Mouse (Mus musculus): ENCODE results near the gene 2410137M14Rik. TPM values are rescaled to one million over a fixed set of nuclear protein-coding genes. Genes with fewer than 3 reads are reported as not detected.

Gene 2410137M14Rik
- not detected in 2 replicates for polyA plus RNA-seq (2015; fragmentation: Nextera tagmentation; extraction: Ambion mirVana)

DNA sequence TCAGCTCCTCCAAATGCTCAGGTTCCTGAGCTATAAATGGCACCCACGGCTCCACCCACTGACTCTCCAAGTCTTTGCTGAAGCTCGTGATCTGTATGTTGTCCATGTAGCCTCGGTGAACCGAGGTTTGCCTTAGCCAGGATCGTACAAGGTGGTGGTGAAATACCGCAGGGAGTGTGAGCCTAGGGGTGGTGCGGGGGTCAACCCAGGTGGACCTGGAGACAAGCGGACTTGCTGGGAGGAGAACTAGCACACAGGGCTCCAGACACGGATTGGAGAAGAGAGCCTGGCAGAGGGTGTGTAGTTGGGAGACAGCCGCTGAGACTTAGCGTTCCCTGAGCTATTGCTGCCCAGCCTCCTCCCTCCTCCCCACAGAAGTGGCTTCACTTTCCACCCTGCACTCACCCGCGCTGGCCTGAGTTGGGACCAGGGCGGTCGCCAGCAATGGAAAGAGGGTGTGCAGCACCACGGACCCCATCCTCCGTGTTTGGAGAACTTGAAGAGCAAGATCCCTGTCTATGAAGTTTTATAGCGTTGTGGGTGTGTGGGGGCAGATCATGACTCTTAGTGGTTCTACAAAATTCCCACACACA lies at the start of gene 2410137M14Rik:
TSS of gene 2410137M14Rik (minus strand) at position 17 of the 593 bp plus-strand sequence.

DNA sequence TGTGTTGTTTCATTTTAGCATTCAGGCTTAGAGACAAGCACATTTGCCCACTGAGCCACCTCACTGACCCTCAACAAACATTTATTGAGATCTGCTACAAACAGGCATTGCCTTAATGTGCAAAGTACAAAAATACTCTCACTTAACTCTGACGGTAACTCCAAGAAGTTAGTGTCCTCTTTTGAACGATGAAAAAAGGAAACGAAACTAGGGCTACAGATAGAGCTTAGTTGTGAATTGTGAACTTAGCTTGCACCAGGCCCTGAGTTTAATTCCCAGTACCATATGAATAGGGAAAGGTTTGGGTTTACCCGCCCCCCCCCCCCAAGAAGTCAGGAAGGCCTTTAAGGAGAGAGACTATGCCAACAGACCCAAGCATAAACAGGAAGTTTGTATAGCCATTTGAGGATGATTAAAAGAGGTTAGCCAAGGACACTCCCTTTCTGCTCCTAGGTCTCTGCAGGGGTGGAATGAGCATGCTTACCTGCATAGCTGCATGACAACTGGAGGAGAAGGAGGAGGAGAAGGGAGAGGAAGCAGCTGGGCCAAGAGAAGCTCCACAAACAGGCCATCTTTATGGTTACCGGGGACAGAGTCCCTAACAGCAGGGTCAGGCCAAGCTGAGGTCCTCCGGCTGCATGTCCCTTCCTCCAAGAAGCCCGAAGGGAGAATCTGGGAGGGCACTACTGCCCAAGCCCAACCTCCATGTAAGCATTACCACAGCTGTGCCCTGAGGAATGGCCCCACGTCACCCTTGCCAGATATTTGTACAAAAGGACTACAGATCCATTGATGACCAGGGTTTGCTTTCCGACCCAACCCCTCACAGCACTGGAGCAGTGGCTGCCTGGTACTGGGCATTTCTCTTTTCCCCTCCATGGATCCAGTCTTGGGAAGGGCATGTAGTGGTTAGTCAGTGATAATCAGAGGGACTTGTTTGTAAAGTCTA lies 41.9 kb upstream of the 2410137M14Rik start, which contains the start of gene Mog:
TSS of gene Mog (minus strand) at position 771 of the 949 bp plus-strand sequence.

DNA sequence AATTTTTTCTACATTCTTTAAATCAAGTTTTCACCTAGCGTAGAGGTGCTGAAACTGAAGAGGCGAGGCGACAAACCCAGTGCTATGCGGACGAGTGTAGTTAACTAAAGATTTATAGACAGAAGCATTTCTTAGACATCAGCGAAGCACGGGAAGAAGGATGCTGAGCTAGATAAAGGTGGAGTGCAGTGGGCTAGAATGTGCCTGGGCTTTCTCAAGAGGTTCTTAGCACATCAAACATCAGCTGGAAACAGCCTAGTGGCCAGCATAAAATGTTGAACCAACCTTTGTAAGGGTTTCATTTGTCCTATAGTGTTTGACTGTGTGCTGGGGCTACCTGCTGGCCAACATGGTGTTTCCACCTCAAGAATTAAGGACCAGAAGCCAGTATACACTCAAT lies 19.8 kb upstream of the 2410137M14Rik start, which contains the start of gene Zfp57:
TSS of gene Zfp57 (plus strand) at position 301 of the 400 bp plus-strand sequence.

DNA sequence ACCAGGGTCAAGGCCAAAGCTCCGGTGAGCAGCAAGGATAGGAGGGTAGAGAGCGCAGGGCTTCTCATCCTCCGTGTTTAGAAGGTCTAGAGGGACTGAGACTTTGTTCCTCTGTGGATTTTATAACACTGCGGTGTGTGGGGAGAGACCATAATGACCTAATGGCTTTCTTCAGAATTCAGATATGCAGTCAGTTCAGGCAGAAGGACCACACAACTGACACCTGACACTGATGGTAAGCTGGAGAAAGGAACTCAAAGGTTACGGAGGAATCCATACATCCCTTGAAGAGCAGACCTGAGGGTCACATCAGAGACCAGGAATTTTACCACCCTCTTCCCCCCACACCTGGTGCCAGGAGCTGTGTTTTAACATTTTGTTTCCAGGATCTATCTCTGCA lies 8.4 kb upstream of the 2410137M14Rik start, which contains the start of gene H2-M5:
TSS of gene H2-M5 (minus strand) at position 101 of the 400 bp plus-strand sequence.

DNA sequence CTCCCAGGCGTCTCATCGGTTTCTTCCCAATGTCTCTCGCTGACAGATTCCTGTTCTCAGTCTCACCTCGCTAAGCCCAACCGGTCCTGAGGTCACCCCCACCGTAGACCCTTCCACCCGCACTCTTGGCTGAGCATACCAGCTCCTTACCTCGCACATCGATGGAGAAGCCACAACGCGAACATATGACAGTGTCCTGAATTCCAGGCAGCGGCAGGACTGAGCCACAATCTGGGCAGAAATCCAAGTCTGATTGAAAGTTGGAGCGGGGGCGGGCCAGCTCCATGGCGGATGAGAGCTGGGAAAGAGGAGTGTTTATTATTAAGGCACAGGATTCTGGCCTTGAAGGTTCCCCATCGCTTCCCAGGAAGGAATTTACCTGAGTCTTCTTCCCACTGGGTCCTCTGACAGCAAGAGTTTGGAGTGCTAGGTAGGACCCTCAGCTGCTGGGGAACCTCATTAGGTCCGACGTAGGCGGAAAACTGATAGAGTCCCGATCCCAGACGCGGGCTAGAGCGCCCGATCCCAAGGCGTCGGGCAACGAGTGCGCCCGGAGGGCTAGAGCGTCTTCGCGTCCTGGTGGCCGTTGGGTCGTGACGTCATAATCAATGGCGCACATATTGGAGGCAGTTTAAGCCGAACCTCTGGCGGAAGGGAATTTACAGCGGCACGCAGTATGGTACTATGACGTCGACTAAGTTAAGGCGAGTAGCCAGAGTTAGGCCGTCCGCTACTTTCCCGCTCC lies 22.9 kb downstream of the 2410137M14Rik start, which contains the start of the genes Znrd1 and Znrd1as:
TSS of gene Znrd1 (minus strand) at position 561 of the 745 bp plus-strand sequence.
TSS of gene Znrd1as (plus strand) at position 594 of the 745 bp plus-strand sequence.

DNA sequence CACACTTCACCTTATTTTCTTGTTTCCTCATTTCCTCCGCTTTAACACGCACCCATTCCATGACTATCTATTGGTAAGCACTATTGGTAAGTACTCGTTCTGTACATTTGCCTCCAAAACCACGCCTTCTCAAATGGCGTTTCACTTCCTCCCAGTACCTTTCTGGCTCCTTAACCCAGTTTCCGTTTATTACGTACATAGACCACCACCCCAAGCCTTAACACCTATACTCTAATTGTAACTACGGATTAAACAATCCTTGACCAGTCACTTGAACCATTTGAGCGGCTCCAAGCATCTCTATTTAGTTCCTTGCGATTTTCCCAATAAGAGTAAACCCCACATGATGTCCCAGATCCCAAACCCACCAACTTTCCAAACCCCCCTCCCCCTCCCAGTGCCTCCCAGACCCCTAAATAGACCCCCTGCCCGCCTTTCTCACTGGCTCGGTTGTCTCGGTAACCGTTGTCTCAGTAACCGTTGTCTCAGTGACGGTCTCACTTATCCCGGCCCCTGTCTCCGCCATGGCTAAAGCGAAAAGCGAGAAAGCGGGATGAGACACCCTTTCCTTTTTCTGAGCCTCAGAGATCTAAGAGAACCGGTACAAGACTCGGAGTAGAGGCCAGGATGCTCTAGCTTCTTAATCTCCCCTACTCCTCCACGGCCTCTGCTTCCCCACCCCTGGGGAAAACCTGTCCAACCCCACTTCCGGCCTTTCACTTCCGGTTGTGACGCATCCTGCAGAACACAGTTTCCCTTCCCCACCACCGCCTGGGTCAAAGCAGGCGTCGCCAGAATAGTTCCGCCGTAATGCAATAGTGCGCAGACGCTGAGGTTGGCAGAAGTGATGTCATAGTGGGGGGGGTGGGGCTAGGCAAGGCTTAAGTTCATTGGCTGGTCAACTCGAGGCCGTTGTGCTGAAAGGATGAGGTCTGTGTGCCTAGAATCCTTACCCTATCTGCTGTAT lies 29.8 kb downstream of the 2410137M14Rik start, which contains the start of gene Ppp1r11:
TSS of gene Ppp1r11 (minus strand) at position 761 of the 967 bp plus-strand sequence.

DNA sequence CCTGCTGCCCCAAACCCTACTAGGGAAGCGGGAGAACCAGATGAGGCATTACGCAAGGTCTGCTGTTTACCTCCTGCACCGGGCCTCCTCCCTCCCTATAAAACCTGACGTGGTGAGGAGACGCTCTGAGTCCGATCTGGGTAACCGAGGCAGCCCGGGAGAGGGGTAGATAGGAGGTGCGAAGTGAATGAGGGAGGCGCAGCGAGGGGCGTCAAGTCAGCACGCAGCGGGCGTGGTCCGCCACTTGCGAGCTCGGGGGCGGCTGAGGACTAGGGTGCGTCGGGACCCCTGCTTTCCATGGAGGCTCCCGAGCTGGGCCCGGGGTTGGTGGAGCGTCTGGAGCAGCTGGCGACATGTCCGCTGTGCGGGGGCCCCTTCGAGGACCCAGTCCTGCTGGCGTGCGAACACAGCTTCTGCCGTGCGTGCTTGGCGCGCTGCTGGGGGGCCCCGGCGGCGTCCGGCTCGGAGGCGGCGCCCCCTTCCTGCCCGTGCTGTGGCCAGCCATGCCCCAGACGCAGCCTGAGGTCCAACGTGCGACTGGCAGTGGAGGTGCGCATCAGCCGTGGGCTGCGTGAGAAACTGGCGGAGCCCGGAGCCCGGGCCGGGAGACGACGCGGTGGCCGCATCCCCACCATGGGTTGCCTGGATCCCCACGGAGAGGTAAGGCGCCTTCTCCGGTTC lies 38.1 kb downstream of the 2410137M14Rik start, which contains the start of gene Rnf39:
TSS of gene Rnf39 (plus strand) at position 128 of the 681 bp plus-strand sequence.

Other genes with a start within 250 kb of the 2410137M14Rik start
- gene H2-M10.5, start 208.3 kb downstream of the 2410137M14Rik start, polyA plus RNA-seq (2015; fragmentation: Nextera tagmentation; extraction: Ambion mirVana): not detected in 2 replicates
- gene H2-M10.6, start 169.1 kb downstream of the 2410137M14Rik start, polyA plus RNA-seq (2015; fragmentation: Nextera tagmentation; extraction: Ambion mirVana): not detected in 2 replicates
- gene Trim26, start 144.1 kb downstream of the 2410137M14Rik start, polyA plus RNA-seq (2015; fragmentation: Nextera tagmentation; extraction: Ambion mirVana): 19.3 and 19.5 TPM in 2 replicates
- gene Trim15, start 114.0 kb downstream of the 2410137M14Rik start, polyA plus RNA-seq (2015; fragmentation: Nextera tagmentation; extraction: Ambion mirVana): 0.07 TPM in 1 of 2 replicates, not detected in the other
- 0.22 and 0.37 TPM in 2 replicates for gene Trim10, start 111.7 kb downstream of the 2410137M14Rik start, polyA plus RNA-seq (2015; fragmentation: Nextera tagmentation; extraction: Ambion mirVana)
- gene Trim40, start 91.1 kb downstream of the 2410137M14Rik start, polyA plus RNA-seq (2015; fragmentation: Nextera tagmentation; extraction: Ambion mirVana): not detected in 2 replicates
- not detected in 2 replicates for gene Trim31, start 83.1 kb downstream of the 2410137M14Rik start, polyA plus RNA-seq (2015; fragmentation: Nextera tagmentation; extraction: Ambion mirVana)
- gene Rnf39, start 38.3 kb downstream of the 2410137M14Rik start, polyA plus RNA-seq (2015; fragmentation: Nextera tagmentation; extraction: Ambion mirVana): 0.73 and 1.4 TPM in 2 replicates
- gene Ppp1r11, start 29.5 kb downstream of the 2410137M14Rik start, polyA plus RNA-seq (2015; fragmentation: Nextera tagmentation; extraction: Ambion mirVana): 77.5 and 78.4 TPM in 2 replicates
- 37.6 and 40.9 TPM in 2 replicates for gene Znrd1, start 22.7 kb downstream of the 2410137M14Rik start, polyA plus RNA-seq (2015; fragmentation: Nextera tagmentation; extraction: Ambion mirVana)
- 7.9 and 10.3 TPM in 2 replicates for gene Znrd1as, start 22.6 kb downstream of the 2410137M14Rik start, polyA plus RNA-seq (2015; fragmentation: Nextera tagmentation; extraction: Ambion mirVana)
- 0.15 TPM in 2 replicates for gene H2-M5, start 8.3 kb upstream of the 2410137M14Rik start, polyA plus RNA-seq (2015; fragmentation: Nextera tagmentation; extraction: Ambion mirVana)
- gene Zfp57, start 19.9 kb upstream of the 2410137M14Rik start, polyA plus RNA-seq (2015; fragmentation: Nextera tagmentation; extraction: Ambion mirVana): 9.7 and 11.0 TPM in 2 replicates
- not detected in 2 replicates for gene Mog, start 42.2 kb upstream of the 2410137M14Rik start, polyA plus RNA-seq (2015; fragmentation: Nextera tagmentation; extraction: Ambion mirVana)
- gene Gabbr1, start 64.7 kb upstream of the 2410137M14Rik start, polyA plus RNA-seq (2015; fragmentation: Nextera tagmentation; extraction: Ambion mirVana): 3.8 and 4.6 TPM in 2 replicates
- not detected in 2 replicates for gene Olfr90, start 107.3 kb upstream of the 2410137M14Rik start, polyA plus RNA-seq (2015; fragmentation: Nextera tagmentation; extraction: Ambion mirVana)
- gene Olfr91, start 117.0 kb upstream of the 2410137M14Rik start, polyA plus RNA-seq (2015; fragmentation: Nextera tagmentation; extraction: Ambion mirVana): not detected in 2 replicates
- gene Olfr92, start 138.9 kb upstream of the 2410137M14Rik start, polyA plus RNA-seq (2015; fragmentation: Nextera tagmentation; extraction: Ambion mirVana): not detected in 2 replicates
- not detected in 2 replicates for gene Olfr93, start 180.3 kb upstream of the 2410137M14Rik start, polyA plus RNA-seq (2015; fragmentation: Nextera tagmentation; extraction: Ambion mirVana)
- gene Ubd, start 212.7 kb upstream of the 2410137M14Rik start, polyA plus RNA-seq (2015; fragmentation: Nextera tagmentation; extraction: Ambion mirVana): 0.61 TPM in 1 of 2 replicates, not detected in the other
- not detected in 2 replicates for gene Olfr94, start 219.8 kb upstream of the 2410137M14Rik start, polyA plus RNA-seq (2015; fragmentation: Nextera tagmentation; extraction: Ambion mirVana)
- gene Olfr95, start 231.9 kb upstream of the 2410137M14Rik start, polyA plus RNA-seq (2015; fragmentation: Nextera tagmentation; extraction: Ambion mirVana): not detected in 2 replicates
- not detected in 2 replicates for gene Olfr96, start 238.9 kb upstream of the 2410137M14Rik start, polyA plus RNA-seq (2015; fragmentation: Nextera tagmentation; extraction: Ambion mirVana)

All from skeletal muscle tissue, postnatal 0 days (tissue).